Mouse (Mus musculus): ENCODE data around the gene Dcdc2a. TPM values are rescaled to one million over a fixed set of nuclear protein-coding genes. Genes with fewer than 3 reads are reported as not detected.

Gene Dcdc2a
- polyA plus RNA-seq (2014; fragmentation: Nextera tagmentation; extraction: Ambion mirVana), result 0.22 and 1.3 TPM in 2 replicates

DNA sequence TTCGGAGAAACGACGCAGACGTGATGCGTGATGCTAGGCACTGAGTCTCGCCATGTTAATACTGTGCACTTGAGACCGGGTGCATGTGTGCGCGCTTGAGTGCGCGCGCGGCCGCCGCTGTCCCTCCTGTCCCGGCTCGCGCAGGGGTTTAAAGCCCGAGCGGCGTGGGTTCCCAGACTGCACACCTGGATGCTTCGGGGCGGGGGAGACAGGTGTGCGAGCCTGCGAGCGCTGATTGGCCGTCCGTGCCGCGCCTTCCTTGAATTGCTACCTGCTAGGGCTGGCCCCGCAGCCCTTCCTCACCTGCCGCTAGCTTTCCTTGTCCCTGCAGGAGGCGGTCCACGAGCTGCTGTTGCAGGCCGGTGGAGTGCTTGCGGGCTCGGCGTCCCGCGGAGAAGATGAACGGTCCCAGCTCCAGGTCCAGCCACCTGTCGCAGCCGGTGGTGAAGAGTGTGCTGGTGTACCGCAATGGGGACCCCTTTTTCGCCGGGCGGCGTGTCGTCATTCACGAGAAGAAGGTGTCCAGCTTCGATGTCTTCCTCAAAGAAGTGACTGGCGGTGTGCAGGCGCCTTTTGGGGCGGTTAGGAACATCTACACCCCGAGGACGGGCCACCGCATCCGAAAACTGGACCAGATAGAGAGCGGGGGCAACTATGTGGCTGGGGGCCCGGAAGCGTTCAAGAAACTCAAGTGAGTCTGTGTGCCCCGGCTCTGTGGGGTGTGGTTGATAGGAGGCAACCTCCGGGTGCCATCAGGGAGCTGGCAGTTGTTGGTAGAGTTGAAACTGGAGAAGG is at the start of gene Dcdc2a:
Gene Dcdc2a (plus strand): TSS at position 132 of the 795 bp plus-strand sequence.
- H3K27ac ChIP-seq (ENCODE audit: low read length), result no peak within 1 kb of the TSS
- H3K36me3 ChIP-seq (ENCODE audit: control insufficient read depth, insufficient read depth, low read length), result no peaks in the 10 kb centered on the region
- peaks cover 14% of the 10 kb centered on the region; the same call in 1 of the 2 replicates for H3K27me3 ChIP-seq (ENCODE audit: control insufficient read depth, insufficient read depth, low read length)
- H3K4me2 ChIP-seq (replicated peaks; ENCODE audit: low read depth, low read length), result peak within 1 kb of the TSS; percentile 91
- H3K9ac ChIP-seq (replicated peaks; ENCODE audit: low read depth, low read length), result 0 out of 2 replicates have a peak within 1 kb of the TSS, but pooled peaks have one; percentile 6
- peaks cover 3% of the 10 kb centered on the region; the same call in 1 of the 2 replicates for H3K4me1 ChIP-seq (ENCODE audit: control insufficient read depth, insufficient read depth, low read length)
- no peaks in the 10 kb centered on the region for H3K9me3 ChIP-seq (ENCODE audit: control insufficient read depth, low read depth, low read length)
- peak; percentile 58; the same call in 1 of the 2 replicates for ATAC-seq (ENCODE audit: insufficient number of reproducible peaks, insufficient read depth, low FRiP score, low read depth)
- H3K4me3 ChIP-seq (ENCODE audit: low read depth, low read length), result peak within 1 kb of the TSS; percentile 42
- 3% methylated on average over 63 of the region's 63 CpGs for WGBS

GRCm38 (mm10) chr13:25007115-25007514 is 48.7 kb upstream of the Dcdc2a start:
- Histone ChIP-seq H3K4me1 (ENCODE audit: control insufficient read depth, insufficient read depth, low read length) (no peaks in the 10 kb centered on the region), H3K27me3 (ENCODE audit: control insufficient read depth, insufficient read depth, low read length) (no peaks in the 10 kb centered on the region), H3K4me3 (ENCODE audit: low read depth, low read length) (no peak overlapping the region), H3K27ac (ENCODE audit: low read length) (no peak overlapping the region), H3K36me3 (ENCODE audit: control insufficient read depth, insufficient read depth, low read length) (peaks cover 15% of the 10 kb centered on the region), H3K9ac (replicated peaks; ENCODE audit: low read depth, low read length) (no peak overlapping the region), H3K9me3 (ENCODE audit: control insufficient read depth, low read depth, low read length) (no peaks in the 10 kb centered on the region), H3K4me2 (replicated peaks; ENCODE audit: low read depth, low read length) (no peak overlapping the region)
- 88% methylated on average over 6 of the region's 8 CpGs for WGBS
- no peak for ATAC-seq (ENCODE audit: insufficient number of reproducible peaks, insufficient read depth, low FRiP score, low read depth)

GRCm38 (mm10) chr13:25018316-25018715 is 37.5 kb upstream of the Dcdc2a start:
- Histone ChIP-seq H3K4me1 (ENCODE audit: control insufficient read depth, insufficient read depth, low read length) (no peaks in the 10 kb centered on the region), H3K9ac (replicated peaks; ENCODE audit: low read depth, low read length) (no peak overlapping the region), H3K27ac (ENCODE audit: low read length) (no peak overlapping the region), H3K36me3 (ENCODE audit: control insufficient read depth, insufficient read depth, low read length) (no peaks in the 10 kb centered on the region; the same call in 1 of the 2 replicates), H3K4me3 (ENCODE audit: low read depth, low read length) (no peak overlapping the region), H3K9me3 (ENCODE audit: control insufficient read depth, low read depth, low read length) (no peaks in the 10 kb centered on the region), H3K27me3 (ENCODE audit: control insufficient read depth, insufficient read depth, low read length) (no peaks in the 10 kb centered on the region), H3K4me2 (replicated peaks; ENCODE audit: low read depth, low read length) (no peak overlapping the region)
- ATAC-seq (ENCODE audit: insufficient number of reproducible peaks, insufficient read depth, low FRiP score, low read depth), result no peak
- WGBS, result 85% methylated on average over 9 of the region's 9 CpGs

DNA sequence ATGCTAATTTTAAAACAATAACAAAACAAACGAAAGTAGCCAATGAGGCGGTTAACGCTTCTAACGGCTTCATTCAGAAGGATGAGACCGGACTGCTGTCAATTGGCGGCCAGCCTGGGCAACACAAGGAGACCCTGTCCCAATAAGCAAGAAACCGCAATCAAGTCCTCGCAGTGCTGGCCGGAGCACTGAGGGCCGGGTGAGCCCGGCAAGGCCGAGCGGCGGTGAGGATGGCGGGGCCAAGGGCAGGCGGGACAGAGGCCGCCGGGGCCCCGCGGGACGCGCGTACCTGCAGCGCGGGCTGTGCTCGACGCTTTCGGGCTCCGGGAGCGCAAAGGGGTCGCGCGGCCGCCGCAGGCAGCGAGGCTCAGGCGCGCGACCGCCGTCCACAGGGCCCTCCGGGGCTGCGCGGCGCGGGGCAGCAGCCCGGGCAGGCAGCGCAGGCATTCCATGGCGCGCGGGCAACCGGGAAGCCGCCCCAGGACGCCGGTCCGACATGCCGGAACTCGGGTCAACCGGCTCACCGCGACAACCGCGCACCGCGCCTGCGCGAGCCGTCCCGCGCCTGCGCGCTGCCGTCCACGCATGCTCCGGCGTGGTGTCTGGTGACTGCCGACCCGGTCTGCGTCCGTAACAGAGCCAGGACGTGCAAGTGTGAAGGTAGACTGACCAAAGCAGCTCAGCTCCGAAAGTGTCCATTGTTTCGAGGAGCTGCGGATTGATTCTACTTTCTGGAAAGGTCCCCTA is 35.8 kb upstream of the Dcdc2a start, which contains the start of gene Mrs2:
Gene Mrs2 (minus strand): TSS at position 587 of the 747 bp plus-strand sequence.
- H3K9me3 ChIP-seq (ENCODE audit: control insufficient read depth, low read depth, low read length), result no peaks in the 10 kb centered on the region
- H3K27ac ChIP-seq (ENCODE audit: low read length), result peak within 1 kb of the TSS; percentile 67
- H3K9ac ChIP-seq (replicated peaks; ENCODE audit: low read depth, low read length), result peak within 1 kb of the TSS; percentile 80
- no peaks in the 10 kb centered on the region; the same call in 1 of the 2 replicates for H3K36me3 ChIP-seq (ENCODE audit: control insufficient read depth, insufficient read depth, low read length)
- H3K4me3 ChIP-seq (ENCODE audit: low read depth, low read length), result peak within 1 kb of the TSS; percentile 86
- H3K4me1 ChIP-seq (ENCODE audit: control insufficient read depth, insufficient read depth, low read length), result no peaks in the 10 kb centered on the region
- H3K27me3 ChIP-seq (ENCODE audit: control insufficient read depth, insufficient read depth, low read length), result no peaks in the 10 kb centered on the region
- under 1% methylated on average over 80 of the region's 84 CpGs for WGBS
- peak; percentile 92 for ATAC-seq (ENCODE audit: insufficient number of reproducible peaks, insufficient read depth, low FRiP score, low read depth)
- H3K4me2 ChIP-seq (replicated peaks; ENCODE audit: low read depth, low read length), result peak within 1 kb of the TSS; percentile 81

GRCm38 (mm10) chr13:25020540-25020892 is 35.3 kb upstream of the Dcdc2a start:
- H3K4me3 ChIP-seq (ENCODE audit: low read depth, low read length), result peak overlapping the region; percentile 86
- H3K4me1 ChIP-seq (ENCODE audit: control insufficient read depth, insufficient read depth, low read length), result no peaks in the 10 kb centered on the region
- WGBS, result 34% methylated on average over 4 of the region's 4 CpGs
- H3K27ac ChIP-seq (ENCODE audit: low read length), result no peak overlapping the region
- H3K36me3 ChIP-seq (ENCODE audit: control insufficient read depth, insufficient read depth, low read length), result no peaks in the 10 kb centered on the region; the same call in 1 of the 2 replicates
- peak overlapping the region; percentile 81 for H3K4me2 ChIP-seq (replicated peaks; ENCODE audit: low read depth, low read length)
- no peaks in the 10 kb centered on the region for H3K27me3 ChIP-seq (ENCODE audit: control insufficient read depth, insufficient read depth, low read length)
- H3K9me3 ChIP-seq (ENCODE audit: control insufficient read depth, low read depth, low read length), result no peaks in the 10 kb centered on the region
- H3K9ac ChIP-seq (replicated peaks; ENCODE audit: low read depth, low read length), result no peak overlapping the region
- no peak for ATAC-seq (ENCODE audit: insufficient number of reproducible peaks, insufficient read depth, low FRiP score, low read depth)

GRCm38 (mm10) chr13:25022386-25022785 is 33.4 kb upstream of the Dcdc2a start:
- Histone ChIP-seq H3K27me3 (ENCODE audit: control insufficient read depth, insufficient read depth, low read length) (no peaks in the 10 kb centered on the region), H3K27ac (ENCODE audit: low read length) (no peak overlapping the region), H3K9ac (replicated peaks; ENCODE audit: low read depth, low read length) (no peak overlapping the region), H3K36me3 (ENCODE audit: control insufficient read depth, insufficient read depth, low read length) (no peaks in the 10 kb centered on the region), H3K4me3 (ENCODE audit: low read depth, low read length) (no peak overlapping the region), H3K4me1 (ENCODE audit: control insufficient read depth, insufficient read depth, low read length) (no peaks in the 10 kb centered on the region), H3K9me3 (ENCODE audit: control insufficient read depth, low read depth, low read length) (no peaks in the 10 kb centered on the region), H3K4me2 (replicated peaks; ENCODE audit: low read depth, low read length) (no peak overlapping the region)
- 72% methylated on average over 4 of the region's 4 CpGs for WGBS
- no peak for ATAC-seq (ENCODE audit: insufficient number of reproducible peaks, insufficient read depth, low FRiP score, low read depth)

DNA sequence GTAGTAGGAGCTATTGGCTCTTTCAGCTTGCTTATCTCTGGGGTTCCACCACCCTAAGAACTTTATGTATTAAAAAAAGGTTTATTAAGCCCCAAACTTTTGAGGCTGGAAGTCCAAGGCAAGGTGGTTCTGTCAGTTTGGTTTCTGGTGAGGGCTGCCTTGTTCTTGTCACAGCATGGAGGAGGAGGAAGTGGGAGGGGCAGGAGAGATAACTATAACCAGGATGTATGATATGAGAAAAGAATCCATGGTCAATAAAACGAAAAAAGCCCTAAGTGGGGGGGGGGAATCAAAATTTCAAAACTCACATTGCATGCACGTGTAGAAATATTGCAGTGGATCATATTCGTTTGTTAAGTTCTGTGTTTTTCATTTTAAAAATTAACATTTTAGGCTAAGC is 32.7 kb upstream of the Dcdc2a start:
- no peaks in the 10 kb centered on the region for H3K9me3 ChIP-seq (ENCODE audit: control insufficient read depth, low read depth, low read length)
- H3K9ac ChIP-seq (replicated peaks; ENCODE audit: low read depth, low read length), result no peak overlapping the region
- no peaks in the 10 kb centered on the region for H3K27me3 ChIP-seq (ENCODE audit: control insufficient read depth, insufficient read depth, low read length)
- 80% methylated on average over 3 of the region's 3 CpGs for WGBS
- H3K27ac ChIP-seq (ENCODE audit: low read length), result no peak overlapping the region
- H3K4me2 ChIP-seq (replicated peaks; ENCODE audit: low read depth, low read length), result no peak overlapping the region
- H3K36me3 ChIP-seq (ENCODE audit: control insufficient read depth, insufficient read depth, low read length), result no peaks in the 10 kb centered on the region
- no peaks in the 10 kb centered on the region for H3K4me1 ChIP-seq (ENCODE audit: control insufficient read depth, insufficient read depth, low read length)
- ATAC-seq (ENCODE audit: insufficient number of reproducible peaks, insufficient read depth, low FRiP score, low read depth), result no peak
- no peak overlapping the region for H3K4me3 ChIP-seq (ENCODE audit: low read depth, low read length)

DNA sequence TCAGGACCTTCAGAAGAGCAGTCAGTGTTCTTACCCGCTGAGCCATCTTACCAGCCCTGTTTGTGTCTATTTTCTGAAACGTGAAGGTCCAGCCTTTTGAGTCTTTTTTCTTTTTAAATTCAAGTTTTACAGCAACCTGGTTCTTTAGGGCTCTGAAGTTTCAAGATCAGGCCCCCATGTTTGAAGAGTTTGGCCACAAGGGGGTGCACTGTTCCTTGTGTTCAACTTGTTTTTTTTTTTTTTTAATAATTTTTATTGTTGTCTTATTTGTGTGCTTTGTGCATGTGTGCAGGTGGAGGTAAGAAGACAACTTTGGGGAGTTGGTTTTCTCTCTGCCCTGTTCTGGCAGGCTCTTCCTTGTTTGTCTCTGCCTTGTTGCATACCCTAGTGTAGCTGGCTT is 31.1 kb upstream of the Dcdc2a start:
- H3K4me1 ChIP-seq (ENCODE audit: control insufficient read depth, insufficient read depth, low read length), result no peaks in the 10 kb centered on the region
- 37% methylated on average over 2 of the region's 2 CpGs for WGBS

More for the DNA sequence above, 31.1 kb upstream of the Dcdc2a start:
- Histone ChIP-seq H3K9ac (replicated peaks; ENCODE audit: low read depth, low read length) (no peak overlapping the region), H3K9me3 (ENCODE audit: control insufficient read depth, low read depth, low read length) (no peaks in the 10 kb centered on the region), H3K27me3 (ENCODE audit: control insufficient read depth, insufficient read depth, low read length) (no peaks in the 10 kb centered on the region), H3K4me3 (ENCODE audit: low read depth, low read length) (no peak overlapping the region), H3K4me2 (replicated peaks; ENCODE audit: low read depth, low read length) (no peak overlapping the region), H3K36me3 (ENCODE audit: control insufficient read depth, insufficient read depth, low read length) (no peaks in the 10 kb centered on the region), H3K27ac (ENCODE audit: low read length) (no peak overlapping the region)
- ATAC-seq (ENCODE audit: insufficient number of reproducible peaks, insufficient read depth, low FRiP score, low read depth), result no peak
